Mouse (Mus musculus) adrenal gland, adult (tissue): ENCODE measurements around the gene Rims3.

ENCODE experiments used
- DNase-seq, 2 experiments: peaks; one replicate each; pipeline ENCODE4 v3.0.0; 2022 to 2023; ENCODE audit warnings: low spot score in 1 of 2; ENCODE audit not compliant: inconsistent age in 2 of 2

The Rims3 gene

DNA sequence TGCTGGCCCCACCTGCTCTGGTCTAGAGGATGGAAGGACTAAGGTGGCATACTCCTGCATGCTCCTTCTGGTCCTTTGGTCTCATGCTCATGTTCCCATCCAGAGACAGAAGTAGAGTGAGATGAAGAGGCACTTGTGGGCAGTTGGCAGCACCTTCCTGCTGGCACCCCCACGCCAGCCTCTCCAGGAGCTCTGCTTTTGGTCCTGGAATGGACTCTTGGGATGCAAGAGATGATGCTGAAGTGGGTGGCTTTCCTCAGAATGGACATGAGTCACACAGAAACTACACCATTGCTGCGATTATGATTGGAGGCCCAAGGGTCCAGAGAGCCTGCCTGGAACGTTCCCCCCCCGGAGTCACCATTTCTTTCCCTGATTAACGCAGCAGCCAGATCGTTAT, 5.7 kb upstream of the Rims3 start:
- no peak for DNase-seq

DNA sequence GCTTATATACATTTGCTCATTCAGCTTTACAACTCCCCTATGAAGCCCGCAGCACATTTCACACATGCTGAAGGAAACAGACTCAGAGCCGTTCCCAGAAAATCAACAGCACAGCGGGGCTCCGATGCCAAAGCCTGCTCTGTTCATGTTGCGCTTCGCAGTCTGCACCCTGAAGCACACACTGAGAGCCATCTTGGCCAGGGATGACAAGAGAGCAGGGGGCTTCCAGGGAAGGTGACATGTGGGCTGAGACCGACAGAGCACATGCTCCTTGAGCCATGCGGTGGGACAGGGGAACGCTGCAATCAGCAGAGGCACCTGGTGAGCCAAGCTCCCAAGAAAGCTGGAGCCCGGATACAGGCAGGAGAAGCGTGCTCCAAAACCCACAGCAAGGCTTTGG, 5.2 kb upstream of the Rims3 start:
- DNase-seq: no peak

GRCm38 (mm10) chr4:120850946-120851345, 3.7 kb upstream of the Rims3 start:
- DNase-seq: peak; percentile 57 to 86

DNA sequence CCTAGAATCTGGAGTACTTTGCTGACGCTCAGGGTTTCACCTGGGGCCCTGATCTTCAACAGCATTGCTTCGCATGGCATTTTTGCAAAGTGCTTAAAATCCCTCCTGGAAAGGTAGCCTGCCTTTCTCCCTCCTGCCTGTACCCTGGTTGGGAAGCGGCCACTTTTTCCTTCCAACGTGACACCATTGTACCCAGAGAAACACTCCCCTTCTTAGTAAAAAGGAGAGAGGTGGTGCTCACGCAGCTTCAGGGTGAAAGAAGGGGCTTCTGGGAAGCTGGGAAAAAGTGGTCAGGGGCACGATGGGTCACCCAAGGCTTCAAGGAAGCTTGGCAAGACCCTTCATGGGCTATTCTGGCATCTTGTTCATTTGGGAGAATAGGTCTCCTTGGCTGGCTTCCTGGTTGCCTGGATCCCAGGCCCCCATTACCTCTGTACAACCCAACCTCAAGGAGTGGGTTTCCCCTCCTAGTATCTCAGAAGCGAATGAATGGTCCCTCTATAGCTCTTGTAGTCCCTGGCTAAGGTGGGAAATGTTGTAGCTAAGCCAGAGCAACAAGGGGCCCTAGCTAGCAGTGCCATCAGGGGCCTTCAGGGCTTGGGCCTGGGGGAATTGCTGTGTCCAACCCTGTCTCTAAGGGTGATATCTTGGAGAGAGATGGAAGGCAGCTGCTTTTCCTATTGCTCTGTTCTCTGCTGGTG, 894 bp downstream of the Rims3 start:
- DNase-seq: no peak

DNA sequence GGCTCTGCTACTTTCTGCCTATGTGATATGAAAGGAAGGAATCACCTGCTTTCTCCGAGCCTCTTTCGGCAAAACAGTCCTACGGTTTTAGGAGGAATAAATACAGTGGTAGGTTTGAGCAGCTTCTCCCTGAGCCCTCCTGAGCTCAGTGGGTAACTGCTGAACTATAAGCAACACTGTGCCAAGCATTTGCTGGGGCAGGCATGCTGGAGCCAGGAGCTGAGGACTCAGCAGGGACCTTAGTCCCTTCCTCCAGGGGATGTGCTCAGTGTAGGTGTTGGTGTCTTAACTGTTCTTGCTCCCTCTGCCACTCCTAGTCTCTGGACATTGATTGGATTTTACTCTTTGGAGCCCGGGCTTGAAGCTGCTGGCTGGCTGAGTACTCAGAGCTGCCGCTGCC, 1.8 kb downstream of the Rims3 start:
- DNase-seq: no peak

DNA sequence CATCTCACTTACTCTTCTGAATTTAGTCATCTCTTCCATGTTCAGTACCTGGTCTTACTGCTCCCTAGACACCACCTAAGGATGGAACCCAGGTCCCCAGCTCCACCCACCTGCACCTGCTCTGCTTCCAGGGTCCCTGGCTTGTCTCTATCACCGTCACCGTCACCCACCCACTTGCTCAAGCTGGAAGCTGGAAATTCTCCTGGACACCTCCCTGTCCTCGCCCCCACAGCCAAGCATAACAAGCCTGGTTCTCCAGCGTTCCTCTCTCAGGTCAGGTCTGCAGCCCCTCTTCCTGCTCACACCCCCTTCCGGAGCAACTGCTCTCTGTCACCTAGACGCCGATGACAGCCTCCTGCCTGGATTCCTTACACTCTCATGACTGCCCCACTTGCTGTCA, 5.2 kb downstream of the Rims3 start:
- no peak for DNase-seq

GRCm38 (mm10) chr4:120866211-120866610, 11.6 kb downstream of the Rims3 start:
- DNase-seq: peak; percentile 30 to 72

DNA sequence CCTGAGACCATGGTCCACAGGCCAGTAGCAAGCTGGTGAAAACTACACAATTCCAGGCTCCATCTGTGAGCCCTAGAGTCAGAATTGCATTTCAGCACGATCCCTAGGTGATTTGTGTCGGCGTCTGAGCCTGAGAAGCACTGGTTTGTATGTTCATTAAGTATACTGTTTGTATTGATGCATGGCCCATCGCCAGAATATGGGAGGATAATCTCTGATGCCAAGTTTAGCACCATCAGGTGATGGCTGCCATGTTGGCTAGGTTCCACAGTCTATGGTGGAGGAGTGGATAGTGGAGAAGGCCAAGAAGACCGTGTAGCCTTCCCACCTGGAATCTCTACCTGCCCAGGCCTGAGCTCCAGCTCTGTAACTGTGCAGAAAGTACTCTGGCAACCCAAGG, 13.6 kb downstream of the Rims3 start:
- no peak for DNase-seq

DNA sequence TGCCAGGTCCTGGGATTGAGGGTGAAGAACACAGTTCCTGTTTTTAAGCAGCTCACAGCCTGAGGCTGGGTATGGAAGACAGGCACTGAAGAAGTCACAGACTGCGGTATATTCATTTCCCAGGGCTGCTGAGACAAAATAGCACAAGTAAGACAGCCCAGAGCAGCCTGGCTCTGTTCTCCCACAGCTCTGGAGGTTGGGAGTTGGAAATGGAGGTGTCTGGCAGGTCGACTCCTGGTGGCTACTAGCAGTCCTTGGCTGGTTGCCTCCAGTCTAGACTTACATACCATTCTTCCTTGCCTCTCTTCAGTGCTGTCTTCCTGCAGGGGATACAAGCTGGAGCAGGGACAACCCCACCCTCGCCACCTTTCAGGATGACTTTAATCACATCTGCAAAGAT, 14.4 kb downstream of the Rims3 start:
- DNase-seq: no peak

DNA sequence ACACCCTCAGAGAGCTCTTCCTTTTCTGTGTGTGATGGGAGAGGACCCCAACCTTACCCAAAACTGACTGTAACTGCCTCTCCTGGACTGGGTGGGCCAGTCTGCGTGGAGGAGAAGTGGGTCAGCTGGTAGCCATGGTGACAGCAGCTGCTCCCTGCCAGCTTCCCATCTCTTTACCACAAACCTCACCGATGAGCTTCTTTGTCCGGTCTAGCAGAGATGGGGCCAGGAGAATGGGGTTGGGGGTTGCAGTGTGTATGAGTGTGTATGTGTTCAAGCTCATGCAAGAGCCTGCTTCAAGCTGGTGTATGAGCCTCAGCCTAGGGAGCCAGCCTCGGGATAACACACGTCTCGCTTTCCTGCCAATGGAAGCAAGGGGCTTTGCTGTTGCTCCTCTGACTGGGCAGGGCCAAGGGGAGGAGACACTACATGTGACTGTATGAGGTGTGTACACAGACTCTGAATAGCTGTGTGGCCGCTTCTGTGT, 15.7 kb downstream of the Rims3 start:
- DNase-seq: no peak

- DNase-seq: no peak
These were observed 21.3 kb downstream of the Rims3 start for GRCm38 (mm10) chr4:120875961-120876360.

DNA sequence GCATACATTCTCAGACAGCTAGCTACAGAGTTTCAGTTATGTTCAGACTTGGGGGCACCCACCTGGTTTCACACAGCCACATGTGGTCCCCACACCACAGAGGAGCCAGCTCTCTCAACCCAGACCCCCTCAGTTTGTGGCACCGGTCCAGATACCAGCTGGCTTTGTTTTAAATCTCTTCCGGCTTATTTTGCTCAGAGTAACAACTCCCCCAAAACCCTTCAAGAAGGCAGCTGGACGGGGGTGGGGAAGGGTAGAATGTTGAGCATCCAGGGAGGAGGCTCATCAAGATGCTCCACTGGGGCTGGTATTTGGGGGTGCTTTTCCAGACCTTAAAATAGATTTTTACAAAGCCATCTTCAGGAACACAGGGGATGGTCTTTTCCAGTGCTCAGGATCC, 24.1 kb downstream of the Rims3 start:
- no peak for DNase-seq

GRCm38 (mm10) chr4:120879386-120879785, 24.8 kb downstream of the Rims3 start:
- DNase-seq: peak; percentile 25 to 78

- DNase-seq: peak in 1 of 2 experiments; percentile 31
These were observed 26.3 kb downstream of the Rims3 start for GRCm38 (mm10) chr4:120880731-120881432.

GRCm38 (mm10) chr4:120882002-120882625, 27.5 kb downstream of the Rims3 start:
- no peak for DNase-seq

DNA sequence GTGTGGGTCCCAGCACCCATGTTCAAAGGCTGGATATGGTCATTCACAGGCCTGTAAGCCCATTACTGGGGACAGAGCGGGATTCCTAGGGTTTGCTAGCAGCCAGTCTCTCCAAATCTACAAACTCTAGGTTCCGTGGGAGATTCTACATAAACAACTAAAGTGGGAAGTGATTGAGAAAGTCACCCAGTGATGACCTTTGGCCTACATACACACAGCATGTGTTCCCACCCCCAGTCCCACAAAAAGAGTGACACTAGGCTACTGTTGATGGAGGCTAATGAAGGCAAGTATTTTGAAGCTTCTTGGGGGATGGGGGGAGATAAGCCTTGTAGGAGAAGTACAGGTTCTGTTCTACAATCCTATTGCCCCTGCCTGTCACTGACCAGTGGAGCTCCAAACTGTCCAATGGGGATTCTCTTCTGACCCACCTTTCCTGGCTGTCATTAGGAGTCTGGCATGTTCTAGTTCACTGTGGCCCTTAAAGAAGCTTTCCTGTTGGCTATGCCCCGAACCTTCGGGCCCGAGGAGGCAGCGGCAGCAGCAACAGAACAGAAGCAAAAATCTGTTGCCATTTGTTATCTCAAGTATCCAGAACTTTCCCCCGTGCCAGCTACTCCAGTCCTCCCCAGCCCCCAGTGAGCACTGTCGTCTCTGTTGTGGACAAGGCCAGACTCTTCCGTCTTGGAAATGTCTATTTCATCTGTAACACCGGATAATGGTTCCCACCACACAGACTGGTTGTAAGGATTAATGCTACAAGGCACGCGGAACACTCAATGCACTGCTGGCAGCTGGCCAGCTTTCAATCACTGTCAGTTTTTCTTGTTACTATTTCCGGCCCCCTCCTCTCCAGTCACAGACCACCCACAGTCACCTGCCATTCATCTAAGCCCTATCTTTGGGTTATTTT, 30.8 kb downstream of the Rims3 start:
- DNase-seq: no peak

GRCm38 (mm10) chr4:120886131-120886530, 31.5 kb downstream of the Rims3 start:
- peak in 1 of 2 experiments; percentile 38 for DNase-seq

- DNase-seq: no peak
These were observed 32.2 kb downstream of the Rims3 start for GRCm38 (mm10) chr4:120886811-120887210.

- DNase-seq: peak; percentile 53 to 87
These were observed 32.9 kb downstream of the Rims3 start for GRCm38 (mm10) chr4:120887381-120888112.

DNA sequence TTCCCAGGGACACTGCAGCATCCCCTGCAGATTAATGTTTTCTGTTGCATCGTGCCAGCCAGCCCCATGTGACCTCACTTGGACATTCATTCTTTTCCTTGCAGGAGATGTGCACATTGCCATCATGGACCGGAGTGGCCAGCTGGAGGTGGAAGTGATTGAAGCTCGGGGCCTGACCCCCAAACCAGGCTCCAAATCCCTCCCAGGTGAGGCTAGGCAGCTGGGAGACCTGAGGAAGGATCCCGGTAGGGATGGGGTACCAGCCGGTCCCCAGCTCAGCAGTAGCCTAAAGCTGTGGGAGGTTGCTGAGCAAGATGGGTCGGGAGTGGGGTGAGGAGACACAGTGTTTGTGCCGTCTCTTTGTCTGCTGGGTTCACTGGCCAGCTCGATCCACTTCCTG, 34.3 kb downstream of the Rims3 start:
- no peak for DNase-seq
